Mouse (Mus musculus): ENCODE data around the gene Acsf2.

GRCm38 (mm10) chr11:94634431-94634830 lies 32.8 kb upstream of the Acsf2 start:
- TF ChIP-seq CTCF (IDR thresholded peaks at IDR 0.05; ENCODE audit: extremely low read depth, insufficient read length, insufficient replicate concordance, low read depth, low read length) (no peak), POLR2A (IDR thresholded peaks at IDR 0.05; ENCODE audit: low read depth, low read length) (no peak)
